Mouse (Mus musculus) MEL-GATA-1-ER (cell line): ENCODE results near the gene Igsf23.
"Not testable (repeated sequence)": the region's sequence is repeated elsewhere in the genome, so short reads cannot be mapped to it uniquely, and the experiment has no call there.

ENCODE experiments used
- DNase-seq: peaks from one replicate; pipeline ENCODE4 v3.0.0-alpha.2; 2012; ENCODE audit warnings: low read depth; ENCODE audit errors: extremely low read depth

The Igsf23 gene

GRCm38 (mm10) chr7:19935961-19936360, 14.6 kb downstream of the Igsf23 start:
- no peak for DNase-seq

DNA sequence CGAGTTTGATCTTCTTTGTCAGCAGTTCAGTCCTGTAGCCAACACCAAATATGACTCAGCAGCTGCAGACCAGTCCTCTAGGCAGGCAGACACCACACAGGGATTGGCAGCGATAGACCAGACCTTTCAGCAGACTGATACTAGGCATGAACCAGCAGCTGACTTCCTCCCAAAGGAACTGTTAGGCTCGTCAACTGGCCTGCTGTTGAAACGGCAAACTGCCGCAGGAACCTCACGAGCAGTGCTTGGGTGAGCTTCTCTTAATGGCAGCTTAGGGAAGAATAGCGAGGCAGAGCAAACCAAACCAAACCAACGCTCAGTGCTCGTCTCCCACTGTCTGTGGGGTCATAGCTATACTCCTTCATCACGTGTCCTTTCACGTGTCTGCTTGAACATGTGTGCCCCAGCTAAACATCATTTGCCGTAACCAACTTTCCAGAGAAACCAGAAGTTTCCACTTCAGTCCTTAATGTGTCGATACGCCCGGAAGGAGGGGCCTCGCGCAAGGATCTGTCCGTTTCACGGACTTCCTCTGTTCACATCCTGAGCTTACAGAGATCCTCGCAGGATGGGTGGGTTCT, 15.3 kb downstream of the Igsf23 start:
- DNase-seq = no peak

DNA sequence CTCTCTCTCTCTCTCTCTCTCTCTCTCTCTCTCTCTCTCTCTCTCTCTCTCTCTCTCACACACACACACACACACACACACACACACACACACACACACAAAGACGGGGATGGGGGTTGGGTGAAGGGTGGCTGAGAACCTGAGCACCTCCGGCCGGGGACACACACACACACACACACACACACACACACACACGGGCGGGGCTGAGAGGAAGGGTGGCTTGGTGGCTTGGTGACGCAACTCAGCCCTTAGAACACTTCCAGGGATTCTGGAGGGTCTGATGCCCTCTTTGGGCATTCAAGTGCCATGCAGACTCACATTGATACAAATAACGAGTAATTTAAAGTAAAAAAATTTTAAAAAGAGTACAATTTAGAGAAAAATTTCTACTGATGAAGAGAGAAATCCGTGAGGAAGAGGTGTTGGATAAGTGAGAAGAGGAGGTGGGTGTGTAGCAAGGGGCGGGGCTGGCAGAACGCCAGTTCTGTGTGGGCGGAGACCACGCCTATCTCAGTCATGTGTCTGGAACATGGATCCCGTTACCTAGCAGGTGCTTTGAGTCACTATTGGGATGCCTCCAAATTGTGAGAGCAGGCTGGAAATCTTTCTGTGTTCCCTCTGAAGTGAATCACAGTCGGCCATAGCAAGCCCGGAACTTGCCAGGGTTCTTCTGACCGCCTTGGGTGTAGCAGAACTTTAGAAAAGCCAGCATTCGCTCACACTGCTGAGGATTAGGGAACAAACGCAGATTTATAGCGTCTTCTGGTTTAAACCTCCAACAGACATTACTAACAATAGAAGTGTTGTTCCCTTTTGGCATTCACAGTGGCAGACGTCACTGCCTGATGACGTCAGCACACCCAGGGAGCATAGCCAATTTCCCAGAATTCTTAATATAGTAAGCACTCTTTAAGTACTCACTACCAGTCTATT, 17.4 kb downstream of the Igsf23 start:
- DNase-seq = peak; percentile 54

- peak; percentile 46 for DNase-seq
Measured at GRCm38 (mm10) chr7:19932133-19932876, 18.3 kb downstream of the Igsf23 start.

DNA sequence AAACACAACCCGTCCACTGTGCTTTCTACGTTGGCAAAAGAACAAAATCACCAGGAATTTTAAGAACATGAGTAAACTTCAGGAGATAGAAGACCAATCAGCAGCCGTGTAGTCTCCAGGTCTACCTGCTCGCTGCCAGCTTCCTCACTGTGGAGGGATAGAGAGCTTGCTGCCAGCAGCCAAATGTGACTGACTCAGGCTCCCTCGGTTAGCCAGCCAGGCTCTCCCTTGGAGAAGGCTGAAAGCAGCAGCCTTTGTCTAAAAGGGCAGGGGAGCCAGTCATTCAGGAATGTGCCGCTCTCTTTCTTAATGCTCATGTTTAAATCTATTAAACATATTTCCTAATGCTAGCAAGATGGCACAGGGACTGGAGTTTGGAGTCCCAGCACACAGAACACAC, 20.1 kb downstream of the Igsf23 start:
- DNase-seq = not testable (repeated sequence)

DNA sequence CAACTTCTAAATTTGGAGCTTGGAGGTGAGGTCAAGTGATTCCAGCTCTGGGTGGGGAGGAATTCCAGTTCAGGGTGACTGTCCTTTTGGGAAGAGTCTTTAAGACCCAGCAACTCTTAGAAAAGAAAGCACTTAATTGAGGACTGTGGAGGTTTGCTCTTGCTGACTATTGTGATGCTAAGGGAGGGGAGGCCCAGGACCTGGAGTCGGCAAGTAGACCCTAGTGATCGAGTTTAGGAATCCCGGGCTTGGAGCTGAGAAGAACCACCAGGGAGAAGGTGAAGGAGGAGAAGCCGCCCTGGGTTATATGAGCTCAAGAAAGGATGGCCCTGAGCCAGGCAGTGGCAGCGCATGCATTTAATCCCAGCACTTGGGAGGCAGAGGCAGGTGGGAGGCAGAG, 22.1 kb downstream of the Igsf23 start:
- no peak for DNase-seq

DNA sequence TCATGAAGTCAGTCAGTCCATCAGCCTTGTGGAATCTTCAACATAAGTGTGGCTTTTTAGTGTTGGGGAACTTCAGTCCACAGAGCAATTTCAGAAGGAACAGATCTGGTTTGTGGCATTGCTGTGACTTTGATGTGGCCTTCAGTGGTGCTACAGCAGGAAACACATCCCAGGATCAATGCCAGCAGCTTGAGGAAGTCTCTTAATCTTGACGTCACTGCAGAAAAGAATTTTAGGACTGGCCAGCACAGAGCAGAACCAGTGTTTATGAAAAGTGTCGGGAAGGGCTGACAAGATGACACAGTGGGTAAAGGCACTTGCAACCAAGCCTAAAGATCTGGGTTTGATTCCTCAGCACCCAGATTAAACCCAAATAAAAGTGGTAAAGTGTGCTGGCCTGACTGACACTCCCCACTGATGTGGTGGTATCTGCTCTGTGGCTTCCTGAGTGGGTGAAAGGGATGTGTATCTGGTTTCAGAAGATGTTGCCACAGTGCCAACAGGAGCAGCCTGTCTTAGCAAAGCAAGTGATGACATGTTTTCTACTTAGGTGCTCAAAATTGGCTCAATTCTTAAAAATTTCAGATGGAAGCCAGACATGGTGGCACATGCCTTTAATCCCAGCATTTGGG, 23.6 kb downstream of the Igsf23 start:
- DNase-seq = no peak

DNA sequence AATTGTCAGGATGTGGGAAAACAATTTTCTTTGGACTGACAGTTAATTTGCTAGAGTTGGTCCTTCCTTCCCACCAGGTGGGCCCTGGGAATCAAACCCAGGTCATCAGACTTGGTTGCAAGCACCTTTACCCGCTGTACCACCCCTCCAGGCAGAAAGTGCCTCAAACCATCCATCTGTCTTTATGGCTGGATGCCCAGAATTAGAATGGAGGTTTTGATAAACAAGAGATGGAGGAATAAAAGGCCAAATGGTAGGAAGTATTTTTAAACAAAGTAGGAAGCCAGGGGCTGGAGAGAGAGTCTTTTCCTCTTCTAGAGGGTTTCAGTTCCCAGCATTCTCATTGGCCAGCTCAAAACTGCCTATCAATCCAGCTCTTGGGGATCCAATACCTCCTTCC, 25.2 kb downstream of the Igsf23 start:
- DNase-seq = no peak

DNA sequence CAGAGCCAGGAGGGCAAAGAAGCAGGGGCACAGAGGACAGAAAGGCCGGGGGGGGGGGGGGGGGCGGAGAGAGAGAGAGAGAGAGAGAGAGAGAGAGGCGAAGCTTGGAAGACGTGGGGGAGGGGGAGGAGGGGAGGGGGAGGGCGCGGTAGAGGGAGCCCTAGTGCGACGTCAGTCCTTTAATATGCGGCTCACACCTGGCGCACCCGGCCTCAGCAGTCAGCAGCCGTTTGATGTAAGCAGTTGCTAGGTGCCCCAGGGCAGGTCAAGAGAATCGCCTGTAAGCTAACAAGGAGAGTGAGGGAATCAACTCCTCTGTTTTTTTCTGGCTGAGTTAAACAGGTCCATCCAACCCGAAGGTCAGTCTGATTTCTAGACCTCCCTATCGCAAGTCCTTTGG, 26.8 kb downstream of the Igsf23 start:
- no peak for DNase-seq

- no peak for DNase-seq
Measured at GRCm38 (mm10) chr7:19923354-19923753, 27.2 kb downstream of the Igsf23 start.

GRCm38 (mm10) chr7:19920506-19921261, 29.9 kb downstream of the Igsf23 start, which contains the start of gene Pvr:
Gene Pvr (minus strand): TSS chr7:19921160.
- no peak for DNase-seq

GRCm38 (mm10) chr7:19920166-19920505, 30.4 kb downstream of the Igsf23 start:
- no peak for DNase-seq

DNA sequence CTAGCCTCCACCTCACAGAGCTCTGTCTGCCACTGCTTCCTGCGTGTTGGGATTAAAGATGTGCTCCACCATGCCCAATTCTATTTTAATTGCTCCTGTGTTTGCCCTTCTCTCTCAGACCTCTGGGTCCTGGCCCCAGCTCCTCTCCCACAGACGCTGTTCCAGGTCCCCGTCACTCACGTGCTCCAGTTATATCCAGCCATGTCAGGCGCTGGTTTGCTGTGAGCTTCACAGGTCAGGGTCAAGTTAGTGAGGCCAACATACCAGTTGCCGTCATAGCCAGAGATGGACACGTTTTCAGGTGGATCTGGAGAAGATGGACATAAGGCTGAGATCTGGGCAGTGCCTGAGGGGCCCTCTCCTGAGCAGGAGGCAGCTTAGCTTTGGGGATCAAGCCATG, 36.0 kb downstream of the Igsf23 start:
- no peak for DNase-seq

DNA sequence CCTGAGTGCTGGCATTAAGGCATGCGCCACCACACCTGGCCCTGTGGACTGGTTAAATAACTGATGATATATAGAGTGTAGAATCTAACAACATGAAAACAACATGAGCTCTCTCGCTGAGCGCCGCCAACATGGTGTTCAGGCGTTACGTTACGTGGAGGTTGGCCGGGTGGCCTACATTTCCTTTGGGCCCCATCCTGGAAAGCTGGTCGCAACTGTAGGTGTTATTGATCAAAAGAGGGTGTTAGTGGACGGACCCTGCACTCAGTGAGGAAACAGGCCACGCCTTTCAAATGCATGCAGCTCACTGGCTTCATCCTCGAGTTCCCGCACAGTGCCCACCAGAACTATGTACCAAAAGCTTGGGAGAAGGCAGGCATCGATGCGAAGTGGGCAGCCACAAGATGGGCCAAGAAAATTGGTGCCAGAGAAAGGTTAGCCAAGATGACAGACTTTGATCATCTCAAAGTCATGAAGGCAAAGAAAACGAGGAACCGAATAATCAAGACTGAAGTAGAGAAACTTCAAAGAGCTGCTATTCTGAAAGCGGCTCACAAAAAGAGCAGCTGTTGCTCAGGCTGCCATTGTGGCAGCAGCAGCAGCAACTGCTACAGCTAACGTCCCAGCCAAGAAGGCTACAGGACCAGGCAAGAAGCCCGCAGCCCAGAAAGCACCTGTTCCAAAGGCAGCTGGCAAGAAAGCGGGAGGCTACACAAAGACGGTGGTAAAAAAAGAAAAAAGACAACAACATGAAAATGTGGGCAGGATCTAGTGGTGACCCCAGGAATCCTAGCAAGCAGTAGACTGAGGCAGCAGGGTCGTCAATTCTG, 38.6 kb downstream of the Igsf23 start:
- no peak for DNase-seq

DNA sequence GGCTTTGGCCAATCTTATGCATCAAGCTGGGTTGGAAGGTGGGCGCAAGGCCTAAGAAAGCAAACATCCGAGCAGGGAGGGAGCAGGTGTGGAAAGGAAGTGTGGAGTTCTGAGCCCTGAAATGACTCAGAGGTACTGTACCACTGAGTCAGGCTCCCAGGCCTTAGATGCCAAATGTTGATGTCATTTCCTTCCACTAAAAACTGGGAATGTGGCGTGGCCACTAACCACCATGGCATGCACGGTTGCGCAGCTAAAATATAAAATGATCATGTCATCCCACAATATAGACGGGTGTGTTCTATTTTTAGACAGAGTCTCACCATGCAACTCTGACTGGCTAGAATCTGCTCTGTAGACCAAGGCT, 39.3 kb downstream of the Igsf23 start:
- no peak for DNase-seq

GRCm38 (mm10) chr7:19910421-19911291, 39.9 kb downstream of the Igsf23 start:
- DNase-seq = no peak

DNA sequence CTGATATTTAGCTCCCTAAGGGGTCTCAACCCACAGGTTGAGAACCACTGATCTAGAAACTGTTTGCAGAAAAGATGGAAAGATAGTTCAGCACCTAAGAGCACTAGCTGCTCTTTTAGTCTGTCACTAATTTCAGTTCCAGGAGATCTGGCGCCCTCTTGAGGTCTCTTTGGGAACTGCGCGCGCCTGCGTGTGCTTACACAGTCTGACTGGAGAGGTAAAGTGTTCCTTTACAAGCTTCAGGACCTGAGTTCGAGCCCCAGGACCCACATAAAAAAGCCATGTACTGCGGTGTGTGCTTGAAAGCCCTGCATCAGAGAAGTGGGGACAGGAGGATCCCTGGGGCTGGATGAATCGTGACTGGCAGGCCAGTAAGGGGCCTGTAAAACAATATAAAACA, 60.7 kb downstream of the Igsf23 start:
- DNase-seq = peak; percentile 42

DNA sequence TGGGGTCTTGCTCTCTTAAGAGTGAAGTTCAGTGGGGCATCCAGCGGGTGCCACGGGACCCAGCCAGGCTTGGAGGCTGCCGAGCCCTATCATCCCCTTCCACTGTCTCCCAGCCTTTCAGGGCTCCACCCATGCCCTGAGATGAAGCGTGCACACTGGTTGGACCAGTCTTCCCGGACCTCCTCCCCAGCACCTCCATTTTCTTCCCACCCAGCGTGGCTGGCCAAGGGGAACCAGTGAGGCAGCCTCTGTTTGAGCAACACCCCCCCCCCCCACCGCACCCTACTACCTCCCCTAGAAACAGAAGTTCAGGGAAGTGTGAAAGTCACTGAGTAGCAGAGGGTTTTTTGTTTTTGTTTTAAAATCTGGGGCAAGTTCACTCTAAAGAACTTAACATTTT, 62.7 kb downstream of the Igsf23 start, which contains the start of gene Ceacam19:
TSS of gene Ceacam19 (minus strand) at position 117 of the 400 bp plus-strand sequence.
- DNase-seq = no peak
